Mouse (Mus musculus): ENCODE measurements around the gene Zdhhc14.
A peak's percentile ranks its signal among the peaks of the same experiment; 100 is the strongest.

Zdhhc14 gene

GRCm38 (mm10) chr17:5553556-5553955 is 61.2 kb downstream of the Zdhhc14 start:
- DNase-seq (ENCODE audit: low read depth, low spot score) = no peak

GRCm38 (mm10) chr17:5554573-5554972 is 62.2 kb downstream of the Zdhhc14 start:
- DNase-seq (ENCODE audit: low read depth, low spot score) = no peak

- DNase-seq (ENCODE audit: low read depth, low spot score) = no peak
These were observed 64.2 kb downstream of the Zdhhc14 start for GRCm38 (mm10) chr17:5556568-5556967.

- DNase-seq (ENCODE audit: low read depth, low spot score) = no peak
These were observed 67.9 kb downstream of the Zdhhc14 start for GRCm38 (mm10) chr17:5560212-5560611.

- DNase-seq (ENCODE audit: low read depth, low spot score) = no peak
These were observed 70.8 kb downstream of the Zdhhc14 start for GRCm38 (mm10) chr17:5563108-5563507.

GRCm38 (mm10) chr17:5566006-5566405 is 73.6 kb downstream of the Zdhhc14 start:
- no peak for DNase-seq (ENCODE audit: low read depth, low spot score)

GRCm38 (mm10) chr17:5567943-5568342 is 75.6 kb downstream of the Zdhhc14 start:
- DNase-seq (ENCODE audit: low read depth, low spot score) = peak; percentile 11

- DNase-seq (ENCODE audit: low read depth, low spot score) = no peak
These were observed 77.0 kb downstream of the Zdhhc14 start for GRCm38 (mm10) chr17:5569131-5570030.

- DNase-seq (ENCODE audit: low read depth, low spot score) = no peak
These were observed 79.9 kb downstream of the Zdhhc14 start for GRCm38 (mm10) chr17:5572096-5572730.

GRCm38 (mm10) chr17:5572745-5573420 is 80.5 kb downstream of the Zdhhc14 start:
- no peak for DNase-seq (ENCODE audit: low read depth, low spot score)

- no peak for DNase-seq (ENCODE audit: low read depth, low spot score)
These were observed 82.3 kb downstream of the Zdhhc14 start for GRCm38 (mm10) chr17:5574672-5575071.

GRCm38 (mm10) chr17:5575518-5575917 is 83.2 kb downstream of the Zdhhc14 start:
- no peak for DNase-seq (ENCODE audit: low read depth, low spot score)

- DNase-seq (ENCODE audit: low read depth, low spot score) = no peak
These were observed 89.9 kb downstream of the Zdhhc14 start for GRCm38 (mm10) chr17:5582232-5582631.

- no peak for DNase-seq (ENCODE audit: low read depth, low spot score)
These were observed 90.6 kb downstream of the Zdhhc14 start for GRCm38 (mm10) chr17:5582937-5583336.

GRCm38 (mm10) chr17:5583472-5584145 is 91.3 kb downstream of the Zdhhc14 start:
- no peak for DNase-seq (ENCODE audit: low read depth, low spot score)

GRCm38 (mm10) chr17:5591604-5592209 is 99.3 kb downstream of the Zdhhc14 start:
- no peak for DNase-seq (ENCODE audit: low read depth, low spot score)

- DNase-seq (ENCODE audit: low read depth, low spot score) = no peak
These were observed 100.7 kb downstream of the Zdhhc14 start for GRCm38 (mm10) chr17:5593071-5593470.

- DNase-seq (ENCODE audit: low read depth, low spot score) = no peak
These were observed 102.7 kb downstream of the Zdhhc14 start for GRCm38 (mm10) chr17:5595068-5595467.

- DNase-seq (ENCODE audit: low read depth, low spot score) = no peak
These were observed 104.1 kb downstream of the Zdhhc14 start for GRCm38 (mm10) chr17:5596490-5596889.

- no peak for DNase-seq (ENCODE audit: low read depth, low spot score)
These were observed 106.6 kb downstream of the Zdhhc14 start for GRCm38 (mm10) chr17:5598999-5599398.

GRCm38 (mm10) chr17:5600505-5601027 is 108.2 kb downstream of the Zdhhc14 start:
- no peak for DNase-seq (ENCODE audit: low read depth, low spot score)
